Mouse (Mus musculus) cortical plate, adult 2 months (tissue): ENCODE results near the gene Cela2a.

Source experiments
- CTCF ChIP-seq: fragments of 200-500 bp; IDR thresholded peaks from 2 replicates; pipeline ENCODE4 v1.5.1; 2011; ENCODE audit warnings: mild to moderate bottlenecking, control low read depth, low read length; ENCODE audit not compliant: insufficient read depth; ENCODE audit errors: extremely low read depth
- POLR2A ChIP-seq: fragments of 200-500 bp; IDR thresholded peaks from 2 replicates; pipeline ENCODE4 v1.6.1; 2011; ENCODE audit warnings: mild to moderate bottlenecking, low read length, control low read depth; ENCODE audit not compliant: insufficient read depth; ENCODE audit errors: extremely low read depth

- TF ChIP-seq POLR2A (no peak), CTCF (peak; percentile 84)
Observed at GRCm38 (mm10) chr4:141853437-141853836, 27.5 kb upstream of the Cela2a start.
